Mouse (Mus musculus) stomach, postnatal 0 days (tissue): ENCODE measurements around the gene Zdbf2.

Source experiments
- CTCF ChIP-seq: IDR thresholded peaks from 2 replicates; pipeline ENCODE4 v1.5.1; 2016; ENCODE audit warnings: antibody characterized with exemption, low read depth, mild to moderate bottlenecking, moderate library complexity
- EP300 ChIP-seq: optimal IDR thresholded peaks from 2 replicates; pipeline ENCODE3; 2016; ENCODE audit warnings: antibody characterized with exemption

DNA sequence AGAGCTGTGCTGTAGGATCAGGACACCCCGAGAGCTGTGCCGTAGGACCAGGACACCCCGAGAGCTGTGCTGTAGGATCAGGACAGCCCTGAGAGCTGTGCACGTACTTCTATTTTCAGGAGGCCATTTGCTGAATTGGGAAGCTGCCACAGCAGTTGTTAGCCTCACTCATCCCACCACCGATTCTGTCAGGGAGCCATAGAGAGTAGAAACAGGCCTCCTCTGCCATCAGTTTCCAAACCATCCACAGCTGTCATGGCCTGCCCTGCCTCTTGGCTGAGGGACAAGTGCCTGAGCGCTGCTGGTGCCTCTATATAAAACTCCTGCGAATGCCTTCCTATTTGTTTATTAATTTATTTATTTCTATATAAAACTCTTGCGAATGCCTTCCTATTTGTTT lies 33.3 kb upstream of the Zdbf2 start:
- no peak for TF ChIP-seq EP300
- no peak for TF ChIP-seq CTCF
